Mouse (Mus musculus): Measurements from ENCODE around the gene Olfr1474. TPM values are rescaled to one million over a fixed set of nuclear protein-coding genes. Genes with fewer than 3 reads are reported as not detected.
"Not testable (repeated sequence)": the region's sequence is repeated elsewhere in the genome, so short reads cannot be mapped to it uniquely, and the experiment has no call there.

Gene Olfr1474
- total RNA-seq (2021), result not detected
- long read RNA-seq, experiment 1, result 0 reads
- long read RNA-seq, experiment 2, result 0 reads

GRCm38 (mm10) chr19:13469265-13469664 lies at the start of gene Olfr1474:
Olfr1474 (plus strand) TSS chr19:13469565.
- not testable (repeated sequence) for DNase-seq (ENCODE audit: low spot score in 2 of 2)

- not testable (repeated sequence) for DNase-seq (ENCODE audit: low spot score in 2 of 2)
Observed at GRCm38 (mm10) chr19:13443109-13443508, 26.3 kb upstream of the Olfr1474 start, which contains the start of gene Olfr1471. Olfr1471 (plus strand) TSS chr19:13443409.

- DNase-seq (ENCODE audit: low spot score in 2 of 2), result no peak
Observed at GRCm38 (mm10) chr19:13455986-13456385, 13.4 kb upstream of the Olfr1474 start, which contains the start of gene Olfr1472. Olfr1472 (minus strand) TSS chr19:13456086.

DNA sequence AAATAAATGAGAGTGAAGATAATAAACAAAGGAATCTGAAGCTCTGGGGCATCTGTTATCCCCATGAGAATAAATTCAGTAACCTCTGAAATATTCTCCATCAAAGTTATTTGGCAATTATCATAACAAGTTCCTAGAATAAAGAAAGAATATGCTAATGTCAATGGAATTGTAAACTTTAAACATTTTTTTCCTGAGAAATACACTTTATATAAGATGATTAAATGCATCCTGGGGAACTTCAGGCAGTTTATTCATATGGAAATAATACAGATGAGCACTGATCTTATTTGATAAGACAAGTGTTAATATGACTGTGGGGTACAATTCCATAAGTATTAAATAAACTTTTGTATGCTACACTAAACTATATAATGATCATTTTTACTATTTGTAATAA lies 10.7 kb downstream of the Olfr1474 start, which contains the start of gene Olfr1475:
Olfr1475 (minus strand) TSS at position 101 of the 400 bp plus-strand sequence.
- no peak for DNase-seq (ENCODE audit: low spot score in 2 of 2)

- DNase-seq (ENCODE audit: low spot score in 2 of 2), result no peak
Observed at GRCm38 (mm10) chr19:13500246-13500645, 30.9 kb downstream of the Olfr1474 start, which contains the start of gene Olfr1477. Olfr1477 (plus strand) TSS chr19:13500546.

Other genes starting within 250 kb of the Olfr1474 start
- not detected for gene Olfr1463, start 238.2 kb upstream of the Olfr1474 start, total RNA-seq (2021)
- not detected for gene Olfr1465, start 154.0 kb upstream of the Olfr1474 start, total RNA-seq (2021)
- gene Olfr1466, start 130.7 kb upstream of the Olfr1474 start, total RNA-seq (2021), result not detected
- gene Olfr1467, start 107.3 kb upstream of the Olfr1474 start, total RNA-seq (2021), result not detected
- not detected for gene Olfr1469, start 61.7 kb upstream of the Olfr1474 start, total RNA-seq (2021)
- gene Olfr1471, start 26.2 kb upstream of the Olfr1474 start, total RNA-seq (2021), result not detected
- gene Olfr1472, start 13.5 kb upstream of the Olfr1474 start, total RNA-seq (2021), result not detected
- gene Olfr1475, start 10.6 kb downstream of the Olfr1474 start, total RNA-seq (2021), result not detected
- not detected for gene Olfr1477, start 31.0 kb downstream of the Olfr1474 start, total RNA-seq (2021)
- gene Olfr1480, start 58.3 kb downstream of the Olfr1474 start, total RNA-seq (2021), result not detected
- gene Olfr1484, start 113.9 kb downstream of the Olfr1474 start, total RNA-seq (2021), result not detected
- not detected for gene Olfr1487, start 147.8 kb downstream of the Olfr1474 start, total RNA-seq (2021)
- not detected for gene Olfr1489, start 162.1 kb downstream of the Olfr1474 start, total RNA-seq (2021)
- gene Olfr1490, start 181.5 kb downstream of the Olfr1474 start, total RNA-seq (2021), result not detected
- gene Olfr1491, start 227.7 kb downstream of the Olfr1474 start, total RNA-seq (2021), result not detected